Mouse (Mus musculus) brain, embryonic 14.5 days (tissue): ENCODE results near the gene Trpv2.

Experiments
- CTCF ChIP-seq: fragments of 200-500 bp; IDR thresholded peaks from 2 replicates; pipeline ENCODE4 v1.5.1; 2012; ENCODE audit warnings: inconsistent platforms, mild to moderate bottlenecking, moderate library complexity, borderline replicate concordance; ENCODE audit not compliant: insufficient read depth, insufficient read length; ENCODE audit errors: extremely low read depth
- POLR2A ChIP-seq: fragments of 200-500 bp; IDR thresholded peaks from 2 replicates; pipeline ENCODE4 v1.6.1; 2012; ENCODE audit warnings: mild to moderate bottlenecking, inconsistent platforms, borderline replicate concordance; ENCODE audit not compliant: poor library complexity, insufficient read depth, insufficient read length, severe bottlenecking; ENCODE audit errors: extremely low read depth

- TF ChIP-seq CTCF, result no peak
- no peak for TF ChIP-seq POLR2A
Observed at GRCm38 (mm10) chr11:62636105-62636839, 62.0 kb downstream of the Trpv2 start.
